Mouse (Mus musculus) intestine, embryonic 16.5 days (tissue): ENCODE measurements around the gene Enox1. TPM values are rescaled to one million over a fixed set of nuclear protein-coding genes. Genes with fewer than 3 reads are reported as not detected.

Experiments
- ATAC-seq: fragments of 200-750 bp; cut with Nextera tagmentation; 2 replicates; pipeline ENCODE4 v1.8.0; 2017; ENCODE audit warnings: moderate TSS enrichment, moderate library complexity
- H3K27ac ChIP-seq: fragments of 300-500 bp; sonication (generic); 2 replicates; pipeline ENCODE4 v1.5.1; 2014; ENCODE audit warnings: mild to moderate bottlenecking, low read length
- H3K27me3 ChIP-seq: fragments of 300-500 bp; sonication (generic); replicated peaks from 2 replicates; pipeline ENCODE4 v1.6.1; 2014; ENCODE audit warnings: low read length, control low read depth, mixed read lengths; ENCODE audit not compliant: control insufficient read depth, insufficient read depth
- H3K36me3 ChIP-seq: fragments of 300-500 bp; sonication (generic); 2 replicates; pipeline ENCODE4 v1.6.1; 2014; ENCODE audit warnings: low read length, control low read depth; ENCODE audit not compliant: control insufficient read depth, insufficient read depth
- H3K4me1 ChIP-seq: fragments of 300-500 bp; sonication (generic); 2 replicates; pipeline ENCODE4 v1.6.1; 2014; ENCODE audit warnings: low read length, control low read depth, mixed read lengths; ENCODE audit not compliant: control insufficient read depth, insufficient read depth
- H3K4me2 ChIP-seq: fragments of 300-500 bp; sonication (generic); 2 replicates; pipeline ENCODE4 v1.6.1; 2014; ENCODE audit warnings: low read depth, low read length, control low read depth
- H3K4me3 ChIP-seq: fragments of 300-500 bp; sonication (generic); 2 replicates; pipeline ENCODE4 v1.5.1; 2014; ENCODE audit warnings: mild to moderate bottlenecking, low read length
- H3K9ac ChIP-seq: fragments of 300-500 bp; sonication (generic); 2 replicates; pipeline ENCODE4 v1.6.1; 2014; ENCODE audit warnings: low read depth, low read length
- H3K9me3 ChIP-seq: fragments of 300-500 bp; sonication (generic); 2 replicates; pipeline ENCODE4 v1.6.1; 2016; ENCODE audit warnings: low read length, control low read depth; ENCODE audit not compliant: control insufficient read depth
- WGBS: fragments of 180-500 bp; shearing (Covaris S2); extraction: QIAGEN DNeasy Blood & Tissue Kit; methylation state at CpG from one replicate; pipeline ENCODE4 v1.1.7; 2014; 5-methylcytosine and 5-hydroxymethylcytosine counted together
- polyA plus RNA-seq: library from polyadenylated mRNA; unstranded; fragments of >200 nt; fragmentation: Nextera tagmentation; extraction: Ambion mirVana; gene quantifications from 2 replicates; pipeline ENCODE4 v1.2.1, GENCODE M21; 2015

Gene Enox1
- polyA plus RNA-seq, 1 experiment from 2014 or later, result 4.0 TPM

DNA sequence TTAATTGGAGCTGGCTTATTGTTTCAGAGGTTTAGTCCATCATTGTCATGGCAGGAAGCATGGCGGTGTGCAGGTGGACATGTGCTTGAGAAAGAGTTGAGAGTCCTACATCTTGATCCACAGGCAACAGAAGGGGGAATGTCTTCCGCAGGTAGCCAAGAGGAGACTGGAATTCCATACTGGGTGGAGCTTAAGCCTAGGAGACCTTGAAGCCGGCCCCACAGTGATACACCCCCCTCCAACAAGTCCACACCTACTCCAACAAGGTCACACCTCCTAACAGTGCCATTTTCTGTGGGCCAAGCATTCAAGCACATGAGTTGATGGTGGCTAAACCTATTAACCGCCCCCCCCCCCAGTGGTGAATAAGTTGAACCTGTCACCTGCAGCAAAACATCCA, 533.3 kb downstream of the Enox1 start:
- H3K36me3 ChIP-seq, result no peaks in the 10 kb centered on the region
- 90% methylated on average over 4 of the region's 4 CpGs for WGBS
- no peak overlapping the region for H3K4me2 ChIP-seq
- no peak overlapping the region for H3K4me3 ChIP-seq
- no peaks in the 10 kb centered on the region for H3K9me3 ChIP-seq
- no peak for ATAC-seq
- H3K27me3 ChIP-seq, result no peaks in the 10 kb centered on the region
- no peak overlapping the region for H3K9ac ChIP-seq
- H3K4me1 ChIP-seq, result no peaks in the 10 kb centered on the region
- H3K27ac ChIP-seq, result no peak overlapping the region

- no peaks in the 10 kb centered on the region; the same call in 1 of the 2 replicates for H3K9me3 ChIP-seq
- H3K4me2 ChIP-seq, result no peak overlapping the region
- no peak overlapping the region for H3K4me3 ChIP-seq
- 65% methylated on average over 6 of the region's 6 CpGs for WGBS
- H3K27me3 ChIP-seq, result no peaks in the 10 kb centered on the region
- H3K36me3 ChIP-seq, result no peaks in the 10 kb centered on the region
- H3K27ac ChIP-seq, result no peak overlapping the region
- H3K9ac ChIP-seq, result no peak overlapping the region
- H3K4me1 ChIP-seq, result no peaks in the 10 kb centered on the region
- no peak for ATAC-seq
Measured at GRCm38 (mm10) chr14:77705006-77705405, 548.4 kb downstream of the Enox1 start.

DNA sequence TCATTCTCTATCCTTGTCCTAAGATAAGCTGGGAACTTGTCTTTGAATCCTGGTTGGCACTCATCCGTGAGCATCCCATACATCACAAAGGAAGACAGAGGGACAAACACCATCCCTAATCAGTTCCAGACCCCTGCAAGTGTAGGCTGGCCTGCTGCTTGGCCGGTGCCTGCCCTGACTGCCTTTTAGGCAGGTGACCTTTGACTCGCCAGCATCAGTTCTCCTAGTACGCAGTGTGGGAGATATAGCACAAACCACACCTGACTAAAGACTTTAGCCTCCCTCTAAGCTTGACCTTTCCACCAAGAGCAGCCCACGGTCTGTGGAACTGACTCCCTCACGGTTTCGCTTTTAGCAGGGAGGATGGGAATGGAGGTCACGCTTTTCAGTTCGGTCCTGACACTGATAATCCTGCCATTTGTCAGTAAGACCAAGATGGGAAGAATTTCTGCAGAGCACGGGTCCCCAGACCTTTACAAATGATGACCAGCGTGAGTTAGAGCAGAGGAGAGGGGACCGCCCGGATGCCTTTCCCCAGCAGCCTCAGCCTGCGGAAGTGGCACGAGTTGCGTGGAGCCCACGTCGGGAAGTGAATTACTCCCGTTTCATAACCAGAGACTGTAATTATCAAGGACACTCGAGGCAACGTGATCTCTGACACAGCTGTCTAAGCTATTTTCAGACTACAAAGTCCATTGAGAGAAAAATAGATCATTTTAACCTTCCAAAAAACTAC, 550.1 kb downstream of the Enox1 start:
- H3K36me3 ChIP-seq, result no peaks in the 10 kb centered on the region
- H3K27me3 ChIP-seq, result no peaks in the 10 kb centered on the region
- H3K9ac ChIP-seq, result no peak overlapping the region
- H3K9me3 ChIP-seq, result no peaks in the 10 kb centered on the region; the same call in 1 of the 2 replicates
- no peak overlapping the region for H3K27ac ChIP-seq
- no peaks in the 10 kb centered on the region for H3K4me1 ChIP-seq
- H3K4me3 ChIP-seq, result no peak overlapping the region
- ATAC-seq, result no peak
- H3K4me2 ChIP-seq, result no peak overlapping the region
- 70% methylated on average over 21 of the region's 21 CpGs for WGBS

GRCm38 (mm10) chr14:77707279-77707678, 550.7 kb downstream of the Enox1 start:
- no peak for ATAC-seq
- no peak overlapping the region for H3K4me2 ChIP-seq
- no peaks in the 10 kb centered on the region for H3K27me3 ChIP-seq
- no peak overlapping the region for H3K27ac ChIP-seq
- no peaks in the 10 kb centered on the region for H3K9me3 ChIP-seq
- no peak overlapping the region for H3K4me3 ChIP-seq
- H3K9ac ChIP-seq, result no peak overlapping the region
- H3K36me3 ChIP-seq, result no peaks in the 10 kb centered on the region
- H3K4me1 ChIP-seq, result no peaks in the 10 kb centered on the region
- WGBS, result 74% methylated on average over 12 of the region's 12 CpGs

DNA sequence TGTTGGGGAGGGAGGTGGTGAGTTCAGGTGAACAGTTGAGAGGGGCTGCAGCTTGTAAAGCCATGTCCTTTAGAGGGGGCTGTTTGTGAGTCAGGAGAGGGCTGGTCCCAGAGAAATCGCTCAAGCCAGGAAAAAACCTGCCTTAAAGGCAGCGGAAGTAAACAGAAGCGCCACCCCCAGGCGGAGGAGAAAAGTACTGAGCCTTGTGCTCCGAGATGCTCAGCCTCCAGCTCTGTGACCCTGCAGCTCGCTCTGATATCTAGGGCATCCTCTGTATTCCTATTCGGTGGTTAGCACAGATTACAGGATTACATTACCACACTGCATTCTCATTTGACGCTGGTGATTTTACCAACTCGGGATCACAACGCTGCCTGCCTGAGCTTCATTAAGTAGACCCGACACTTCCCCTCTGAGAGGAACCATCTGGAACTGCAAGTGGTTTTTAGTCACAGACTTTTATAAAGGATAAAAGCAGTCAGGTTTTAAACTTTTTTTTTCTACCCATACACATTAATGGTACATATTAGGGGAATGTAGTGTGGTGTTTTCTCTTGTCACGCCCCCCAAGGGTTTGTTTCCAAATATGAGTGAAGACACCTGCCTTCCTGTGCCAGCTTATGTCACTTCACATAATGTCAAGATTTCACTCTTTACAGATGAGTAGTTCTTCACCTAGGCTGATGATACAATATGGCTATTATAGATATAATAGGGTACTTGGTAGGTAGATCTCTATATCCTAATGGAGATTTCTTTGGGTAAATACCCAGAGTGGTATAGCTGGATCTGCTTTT, 552.0 kb downstream of the Enox1 start:
- ATAC-seq, result no peak
- Histone ChIP-seq H3K9ac (no peak overlapping the region), H3K4me2 (no peak overlapping the region), H3K9me3 (no peaks in the 10 kb centered on the region), H3K27ac (no peak overlapping the region), H3K4me1 (no peaks in the 10 kb centered on the region), H3K36me3 (no peaks in the 10 kb centered on the region), H3K27me3 (no peaks in the 10 kb centered on the region), H3K4me3 (no peak overlapping the region)
- WGBS, result 46% methylated on average over 12 of the region's 12 CpGs

DNA sequence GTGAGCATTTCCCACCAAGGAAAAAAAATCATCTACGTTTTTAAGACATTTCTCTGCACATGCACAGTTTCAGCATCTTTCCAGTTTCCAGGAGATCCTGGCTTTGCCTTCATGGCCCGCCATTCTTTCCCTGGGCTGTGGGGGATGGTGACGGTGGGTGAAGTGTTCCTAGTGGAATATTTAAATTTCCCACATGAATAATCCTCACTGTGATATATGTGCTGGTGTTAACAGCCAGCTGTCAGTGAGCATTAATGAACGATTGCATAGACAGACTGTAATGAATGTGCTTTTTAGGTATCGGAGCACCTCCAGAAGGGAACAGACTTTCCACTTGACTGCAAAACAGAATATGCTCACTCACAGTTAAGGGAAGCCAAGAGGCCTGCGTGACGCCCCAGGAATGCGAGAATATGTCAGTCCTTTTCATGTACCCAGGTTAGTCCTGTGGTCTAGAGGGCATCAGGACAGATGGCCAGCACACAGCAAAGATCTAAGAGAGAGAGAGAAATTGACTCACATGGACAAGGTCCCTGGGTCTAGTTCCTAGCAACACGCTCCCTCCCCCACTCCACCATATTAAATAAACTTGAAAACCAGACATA, 558.5 kb downstream of the Enox1 start:
- no peak for ATAC-seq
- 79% methylated on average over 9 of the region's 9 CpGs for WGBS
- Histone ChIP-seq H3K27ac (no peak overlapping the region), H3K9ac (no peak overlapping the region), H3K4me2 (no peak overlapping the region), H3K9me3 (no peaks in the 10 kb centered on the region), H3K4me1 (no peaks in the 10 kb centered on the region), H3K4me3 (no peak overlapping the region), H3K36me3 (no peaks in the 10 kb centered on the region), H3K27me3 (no peaks in the 10 kb centered on the region)

GRCm38 (mm10) chr14:77716981-77717380, 560.4 kb downstream of the Enox1 start:
- no peak for ATAC-seq
- WGBS, result 89% methylated on average over 5 of the region's 5 CpGs
- H3K9me3 ChIP-seq, result no peaks in the 10 kb centered on the region

GRCm38 (mm10) chr14:77718814-77719213, 562.3 kb downstream of the Enox1 start:
- H3K4me1 ChIP-seq, result no peaks in the 10 kb centered on the region
- H3K4me3 ChIP-seq, result no peak overlapping the region
- no peak overlapping the region for H3K27ac ChIP-seq
- WGBS, result 61% methylated on average over 8 of the region's 8 CpGs
- H3K27me3 ChIP-seq, result no peaks in the 10 kb centered on the region
- H3K36me3 ChIP-seq, result no peaks in the 10 kb centered on the region
- ATAC-seq, result no peak
- H3K9me3 ChIP-seq, result no peaks in the 10 kb centered on the region
- no peak overlapping the region for H3K4me2 ChIP-seq
- no peak overlapping the region for H3K9ac ChIP-seq

More at GRCm38 (mm10) chr14:77716981-77717380, 560.4 kb downstream of the Enox1 start:
- H3K27ac ChIP-seq, result no peak overlapping the region
- H3K4me1 ChIP-seq, result no peaks in the 10 kb centered on the region
- H3K9ac ChIP-seq, result no peak overlapping the region
- H3K36me3 ChIP-seq, result no peaks in the 10 kb centered on the region
- H3K27me3 ChIP-seq, result no peaks in the 10 kb centered on the region
- H3K4me2 ChIP-seq, result no peak overlapping the region
- no peak overlapping the region for H3K4me3 ChIP-seq

DNA sequence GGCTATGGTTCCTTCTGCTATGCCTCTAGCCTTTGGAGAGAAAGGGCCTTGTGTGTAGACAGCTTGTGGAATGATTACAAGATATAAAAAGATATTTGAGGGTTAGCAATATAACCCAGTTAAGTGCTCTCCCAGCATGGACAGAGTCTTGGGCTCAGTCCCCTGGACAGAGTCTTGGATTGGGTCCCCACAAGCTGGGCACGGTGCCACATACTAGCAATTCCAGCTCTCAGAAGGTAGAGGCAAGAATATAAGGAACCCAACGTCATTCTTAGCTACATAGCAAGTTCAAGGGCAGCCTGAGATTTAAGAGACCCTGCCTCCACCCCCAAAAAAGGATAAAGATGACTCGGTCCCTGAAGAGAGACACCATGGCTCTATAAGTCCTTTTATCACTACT, 581.5 kb downstream of the Enox1 start:
- Histone ChIP-seq H3K4me1 (no peaks in the 10 kb centered on the region), H3K27me3 (no peaks in the 10 kb centered on the region), H3K4me3 (no peak overlapping the region), H3K27ac (no peak overlapping the region), H3K4me2 (no peak overlapping the region), H3K36me3 (no peaks in the 10 kb centered on the region), H3K9me3 (no peaks in the 10 kb centered on the region), H3K9ac (no peak overlapping the region)
- 77% methylated on average over 3 of the region's 3 CpGs for WGBS
- ATAC-seq, result no peak
